Comparison of ENCODE assay signal across 8 mouse cellular contexts in genomic region chr9:118149407-118150402, GRCm38 (mm10). TPM values are rescaled to one million over a fixed set of nuclear protein-coding genes. Genes with fewer than 3 reads are reported as not detected.
DNase-seq lines count a peak whose midpoint lies in the region; ATAC-seq and TF ChIP-seq lines count a peak whose summit lies in the region.

Gene Cmc1 (minus strand): TSS chr9:118150177.

- intact Hi-C loops in heart, adult 2 months (cut with DNase I), result loop anchor here (2.0 to 5.0 kb wide), 2 partner anchors 109 to 338 kb away; partner anchors contain the start of gene Azi2

- H3K36me3 ChIP-seq in embryonic facial prominence, embryonic 14.5 days (ENCODE audit: control insufficient read depth, insufficient read depth, low read length), result no peaks in the 10 kb centered on the region
- no peaks in the 10 kb centered on the region; the same call in 1 of the 2 replicates for H3K36me3 ChIP-seq in heart, adult 2 months (ENCODE audit: control insufficient read depth, insufficient read depth, low read length)
- H3K36me3 ChIP-seq in limb, embryonic 13.5 days, result 0 out of 2 replicates have a peak, but pooled peaks cover 2% of the 10 kb centered on the region
- H3K36me3 ChIP-seq in midbrain, embryonic 16.5 days (ENCODE audit: control insufficient read depth, insufficient read depth, low read length), result no peaks in the 10 kb centered on the region

- no peaks in the 10 kb centered on the region for H3K79me2 ChIP-seq in heart, adult 2 months (replicated peaks; ENCODE audit: control insufficient read depth, insufficient read depth, low read length)

- H3K4me3 ChIP-seq in embryonic facial prominence, embryonic 14.5 days (ENCODE audit: low read depth, low read length), result peak within 1 kb of the TSS; percentile 85
- H3K4me3 ChIP-seq in heart, adult 2 months, result peak within 1 kb of the TSS; percentile 87
- peak within 1 kb of the TSS; percentile 77 for H3K4me3 ChIP-seq in limb, embryonic 13.5 days
- peak within 1 kb of the TSS; percentile 88 for H3K4me3 ChIP-seq in midbrain, embryonic 16.5 days (ENCODE audit: low read depth, low read length)

- H3K4me2 ChIP-seq in embryonic facial prominence, embryonic 14.5 days (ENCODE audit: low read depth, low read length), result peak within 1 kb of the TSS; percentile 58
- peak within 1 kb of the TSS; percentile 66 for H3K4me2 ChIP-seq in limb, embryonic 13.5 days (replicated peaks)
- H3K4me2 ChIP-seq in midbrain, embryonic 16.5 days (ENCODE audit: low read length), result peak within 1 kb of the TSS; percentile 75

- H3K9ac ChIP-seq in embryonic facial prominence, embryonic 14.5 days (ENCODE audit: low read depth, low read length), result peak within 1 kb of the TSS; percentile 82
- peak within 1 kb of the TSS; percentile 82 for H3K9ac ChIP-seq in heart, adult 2 months (ENCODE audit: low read depth, low read length)
- peak within 1 kb of the TSS; percentile 85 for H3K9ac ChIP-seq in limb, embryonic 13.5 days
- H3K9ac ChIP-seq in midbrain, embryonic 16.5 days (ENCODE audit: low read depth, low read length), result peak within 1 kb of the TSS; percentile 95

- DNase-seq in 3T3-L1 (ENCODE audit: low read depth, low spot score), result peak; percentile 98
- peak; percentile 86 to 90 for DNase-seq in adrenal gland, postnatal 4 days (ENCODE audit: low spot score in 2 of 2)
- peak; percentile 99 for DNase-seq in embryonic facial prominence, embryonic 14.5 days (ENCODE audit: low spot score)
- peak; percentile 95 to 97 for DNase-seq in heart, adult 2 months
- peak; percentile 98 for DNase-seq in kidney, adult 8-10 months
- DNase-seq in spleen, postnatal 10 days (ENCODE audit: low spot score in 2 of 2), result peak; percentile 73 to 91

- H3K27me3 ChIP-seq in embryonic facial prominence, embryonic 14.5 days (replicated peaks; ENCODE audit: control insufficient read depth, insufficient read depth, low read length), result no peaks in the 10 kb centered on the region
- H3K27me3 ChIP-seq in heart, adult 2 months (ENCODE audit: control insufficient read depth, insufficient read depth, low read length), result no peaks in the 10 kb centered on the region
- no peaks in the 10 kb centered on the region for H3K27me3 ChIP-seq in limb, embryonic 13.5 days
- H3K27me3 ChIP-seq in midbrain, embryonic 16.5 days (ENCODE audit: control insufficient read depth, insufficient read depth, low read depth, low read length), result no peaks in the 10 kb centered on the region

- peak; percentile 68 for TF ChIP-seq POLR2A in heart, adult 2 months (IDR thresholded peaks at IDR 0.05; ENCODE audit: insufficient read depth, low read depth, low read length)

- peaks cover 11% of the 10 kb centered on the region; the same call in 1 of the 2 replicates for H3K4me1 ChIP-seq in embryonic facial prominence, embryonic 14.5 days (ENCODE audit: control insufficient read depth, insufficient read depth, low read length)
- H3K4me1 ChIP-seq in heart, adult 2 months (ENCODE audit: control insufficient read depth, insufficient read depth, low read length), result peaks cover 2% of the 10 kb centered on the region; the same call in 1 of the 2 replicates
- H3K4me1 ChIP-seq in limb, embryonic 13.5 days, result peaks cover 20% of the 10 kb centered on the region
- H3K4me1 ChIP-seq in midbrain, embryonic 16.5 days (ENCODE audit: control insufficient read depth, insufficient read depth, low read length), result peaks cover 9% of the 10 kb centered on the region

- peak; percentile 17; the same call in 1 of the 2 replicates for TF ChIP-seq CTCF in heart, adult 2 months (IDR thresholded peaks at IDR 0.05)

- peak; percentile 97 for ATAC-seq in embryonic facial prominence, embryonic 14.5 days (ENCODE audit: low read depth)
- peak; percentile 96 for ATAC-seq in limb, embryonic 13.5 days (ENCODE audit: low FRiP score, low read depth)
- peak; percentile 98 for ATAC-seq in midbrain, embryonic 16.5 days

- H3K9me3 ChIP-seq in embryonic facial prominence, embryonic 14.5 days (ENCODE audit: control insufficient read depth, low read length), result no peaks in the 10 kb centered on the region
- H3K9me3 ChIP-seq in limb, embryonic 13.5 days, result no peaks in the 10 kb centered on the region
- H3K9me3 ChIP-seq in midbrain, embryonic 16.5 days (replicated peaks; ENCODE audit: control insufficient read depth, low read length, poor library complexity, severe bottlenecking), result no peaks in the 10 kb centered on the region

- 0 out of 2 replicates have a peak, but pooled peaks have one; percentile 45 for TF ChIP-seq EP300 in heart, adult 2 months (IDR thresholded peaks at IDR 0.05; ENCODE audit: insufficient read depth, low read depth, low read length)

- WGBS in embryonic facial prominence, embryonic 14.5 days, result 2% methylated on average over 35 of the region's 58 CpGs
- under 1% methylated on average over 58 of the region's 58 CpGs for WGBS in heart, adult 2 months
- 1% methylated on average over 57 of the region's 58 CpGs for WGBS in limb, embryonic 13.5 days
- under 1% methylated on average over 58 of the region's 58 CpGs for WGBS in midbrain, embryonic 16.5 days

- peak within 1 kb of the TSS; percentile 79; the same call in 1 of the 2 replicates for H3K27ac ChIP-seq in embryonic facial prominence, embryonic 14.5 days (replicated peaks; ENCODE audit: low read depth, low read length)
- peak within 1 kb of the TSS; percentile 70 for H3K27ac ChIP-seq in heart, adult 2 months
- H3K27ac ChIP-seq in limb, embryonic 13.5 days, result peak within 1 kb of the TSS; percentile 56; the same call in 1 of the 2 replicates
- peak within 1 kb of the TSS; percentile 81 for H3K27ac ChIP-seq in midbrain, embryonic 16.5 days (ENCODE audit: low read length)

RNA-seq across cellular contexts. Expression of gene Cmc1, which starts in this region (rescaled TPM):
- 10 to 100 TPM; 32.8 to 40.3 TPM for total RNA-seq in adrenal gland, postnatal 4 days (2021)
- polyA plus RNA-seq in embryonic facial prominence, embryonic 14.5 days (2014; fragmentation: Nextera tagmentation; extraction: Ambion mirVana), result 40.7 and 49.1 TPM in 2 replicates
- total RNA-seq in heart, adult 2 months (2021), result 10 to 100 TPM; 23.6 to 30.4 TPM
- 4.6 and 7.3 TPM in 2 replicates for polyA plus RNA-seq in heart, adult 2 months (2012; rRNA removed)
- 36.6 and 40.8 TPM in 2 replicates for polyA plus RNA-seq in limb, embryonic 13.5 days (2015; fragmentation: Nextera tagmentation; extraction: Ambion mirVana)
- polyA plus RNA-seq in midbrain, embryonic 16.5 days (2015; fragmentation: Nextera tagmentation; extraction: Ambion mirVana), result 30.5 and 34.8 TPM in 2 replicates

Comparison
In these comparisons a context has a peak if more than half of its experiments do, and no peak if none do; other contexts are left out.
1. Peak in every context shown above with its lines: DNase-seq, ATAC-seq, H3K4me3 ChIP-seq and H3K27ac ChIP-seq.